Mouse (Mus musculus) cerebellum, adult 2 months (tissue): Measurements from ENCODE around the gene Dcst2.

ENCODE experiments used
- CTCF ChIP-seq: fragments of 200-500 bp; IDR thresholded peaks from 2 replicates; pipeline ENCODE4 v1.5.1; 2011; ENCODE audit warnings: low read depth, mild to moderate bottlenecking, control low read depth, low read length, moderate library complexity, borderline replicate concordance; ENCODE audit not compliant: insufficient read depth
- POLR2A ChIP-seq: fragments of 200-500 bp; IDR thresholded peaks from 2 replicates; pipeline ENCODE4 v1.6.1; 2011; ENCODE audit warnings: low read length, control low read depth, borderline replicate concordance; ENCODE audit not compliant: insufficient read depth

DNA sequence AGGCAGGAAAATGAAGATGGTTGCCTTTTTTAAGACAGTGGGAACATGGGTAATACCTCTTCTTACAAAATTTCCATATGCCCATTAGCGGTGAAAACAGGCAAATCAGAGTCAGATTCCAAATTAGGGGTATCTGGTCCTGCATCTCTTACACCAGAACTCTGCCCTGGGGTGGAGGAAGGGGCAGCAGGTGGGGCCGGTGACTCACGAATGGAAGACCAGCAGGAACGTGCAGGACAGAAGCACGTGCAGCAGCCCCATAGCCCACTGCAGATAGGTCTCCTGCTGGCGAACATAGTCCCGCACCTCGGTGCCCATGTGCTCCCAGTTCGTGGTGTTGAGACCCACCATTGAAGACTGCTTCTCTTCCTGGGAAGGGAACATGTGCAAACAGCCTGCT is 5.7 kb upstream of the Dcst2 start:
- TF ChIP-seq CTCF (no peak), POLR2A (no peak)
